Mouse (Mus musculus) forebrain, embryonic 14.5 days (tissue): ENCODE data around the gene Gjc1. TPM values are rescaled to one million over a fixed set of nuclear protein-coding genes. Genes with fewer than 3 reads are reported as not detected.
A peak's percentile ranks its signal among the peaks of the same experiment; 100 is the strongest.

ENCODE experiments used
- ATAC-seq: fragments of 200-750 bp; cut with Nextera tagmentation; 2 replicates; pipeline ENCODE4 v1.8.0; 2017; ENCODE audit warnings: mild to moderate bottlenecking, moderate library complexity
- DNase-seq: peaks from one replicate; pipeline ENCODE4 v3.0.0-alpha.2; 2015; ENCODE audit warnings: low spot score
- H3K27ac ChIP-seq: fragments of 300-500 bp; sonication (generic); 2 replicates; pipeline ENCODE4 v1.5.1; 2014; ENCODE audit warnings: low read depth, mild to moderate bottlenecking, control low read depth, low read length, moderate library complexity
- H3K27me3 ChIP-seq: fragments of 300-500 bp; sonication (generic); replicated peaks from 2 replicates; pipeline ENCODE4 v1.6.1; 2014; ENCODE audit warnings: low read length, control low read depth, mixed read lengths; ENCODE audit not compliant: control insufficient read depth, insufficient read depth
- H3K36me3 ChIP-seq: fragments of 300-500 bp; sonication (generic); 2 replicates; pipeline ENCODE4 v1.6.1; 2014; ENCODE audit warnings: low read length, control low read depth; ENCODE audit not compliant: control insufficient read depth, insufficient read depth
- H3K4me1 ChIP-seq: fragments of 300-500 bp; sonication (generic); 2 replicates; pipeline ENCODE4 v1.6.1; 2014; ENCODE audit warnings: antibody characterized with exemption, low read length, control low read depth; ENCODE audit not compliant: control insufficient read depth, insufficient read depth
- H3K4me2 ChIP-seq: fragments of 300-500 bp; sonication (generic); 2 replicates; pipeline ENCODE4 v1.6.1; 2014; ENCODE audit warnings: mild to moderate bottlenecking, control low read depth, low read length
- H3K4me3 ChIP-seq: fragments of 300-500 bp; sonication (generic); 2 replicates; pipeline ENCODE4 v1.5.1; 2014; ENCODE audit warnings: low read depth, low read length, control low read depth
- H3K9ac ChIP-seq: fragments of 300-500 bp; sonication (generic); 2 replicates; pipeline ENCODE4 v1.6.1; 2014; ENCODE audit warnings: mild to moderate bottlenecking, low read length, control low read depth, moderate library complexity
- H3K9me3 ChIP-seq: fragments of 300-500 bp; sonication (generic); replicated peaks from 2 replicates; pipeline ENCODE4 v1.6.1; 2016; ENCODE audit warnings: low read length, control low read depth, mixed read lengths; ENCODE audit not compliant: control insufficient read depth
- WGBS: fragments of 180-500 bp; shearing (Covaris S2); extraction: QIAGEN DNeasy Blood & Tissue Kit; methylation state at CpG from one replicate; pipeline ENCODE4 v1.1.7; 2014; 5-methylcytosine and 5-hydroxymethylcytosine counted together
- polyA plus RNA-seq: library from polyadenylated mRNA; unstranded; fragments of >200 nt; fragmentation: Nextera tagmentation; extraction: Ambion mirVana; gene quantifications from 2 replicates; pipeline ENCODE4 v1.2.1, GENCODE M21; 2014

Gene Gjc1
- polyA plus RNA-seq, 1 experiment from 2014 or later, result 41.5 TPM

GRCm38 (mm10) chr11:102821231-102821630 is 1.7 kb upstream of the Gjc1 start:
- Histone ChIP-seq H3K4me1 (peaks cover 16% of the 10 kb centered on the region), H3K27ac (no peak overlapping the region), H3K36me3 (no peaks in the 10 kb centered on the region), H3K4me2 (no peak overlapping the region), H3K9ac (no peak overlapping the region), H3K27me3 (no peaks in the 10 kb centered on the region), H3K4me3 (no peak overlapping the region), H3K9me3 (no peaks in the 10 kb centered on the region)
- DNase-seq (no peak), ATAC-seq (no peak)
- WGBS, result 53% methylated on average over 6 of the region's 6 CpGs

- 11% methylated on average over 3 of the region's 3 CpGs for WGBS
- peaks cover 21% of the 10 kb centered on the region for H3K4me1 ChIP-seq
- no peak overlapping the region for H3K4me2 ChIP-seq
- no peak overlapping the region for H3K9ac ChIP-seq
- H3K27ac ChIP-seq, result no peak overlapping the region
- H3K27me3 ChIP-seq, result no peaks in the 10 kb centered on the region
- no peak for DNase-seq
- no peak overlapping the region for H3K4me3 ChIP-seq
- ATAC-seq, result no peak
- H3K36me3 ChIP-seq, result no peaks in the 10 kb centered on the region
- H3K9me3 ChIP-seq, result no peaks in the 10 kb centered on the region
These were observed 932 bp upstream of the Gjc1 start for GRCm38 (mm10) chr11:102820432-102820831.

GRCm38 (mm10) chr11:102819783-102820385 is 384 bp upstream of the Gjc1 start:
- Histone ChIP-seq H3K4me2 (peak overlapping the region; percentile 92), H3K4me1 (peaks cover 21% of the 10 kb centered on the region), H3K9me3 (no peaks in the 10 kb centered on the region), H3K36me3 (no peaks in the 10 kb centered on the region), H3K9ac (peak overlapping the region; percentile 94), H3K4me3 (peak overlapping the region; percentile 87), H3K27ac (peak overlapping the region; percentile 96; the same call in 1 of the 2 replicates), H3K27me3 (no peaks in the 10 kb centered on the region)
- WGBS, result 4% methylated on average over 14 of the region's 14 CpGs
- ATAC-seq (no peak), DNase-seq (no peak)

- DNase-seq, result peak; percentile 47
- no peaks in the 10 kb centered on the region for H3K27me3 ChIP-seq
- H3K4me3 ChIP-seq, result peak overlapping the region; percentile 87
- 0% methylated on average over 61 of the region's 92 CpGs for WGBS
- peak overlapping the region; percentile 96 for H3K27ac ChIP-seq
- peaks cover 21% of the 10 kb centered on the region for H3K4me1 ChIP-seq
- H3K9me3 ChIP-seq, result no peaks in the 10 kb centered on the region
- H3K9ac ChIP-seq, result peak overlapping the region; percentile 94
- H3K4me2 ChIP-seq, result peak overlapping the region; percentile 92
- ATAC-seq, result peak; percentile 68
- H3K36me3 ChIP-seq, result no peaks in the 10 kb centered on the region
These were observed 1.1 kb downstream of the Gjc1 start for GRCm38 (mm10) chr11:102818121-102819020.

- Histone ChIP-seq H3K9me3 (no peaks in the 10 kb centered on the region), H3K4me1 (peaks cover 27% of the 10 kb centered on the region), H3K27me3 (no peaks in the 10 kb centered on the region), H3K9ac (no peak overlapping the region), H3K4me2 (no peak overlapping the region), H3K27ac (no peak overlapping the region), H3K36me3 (0 out of 2 replicates have a peak, but pooled peaks cover 4% of the 10 kb centered on the region), H3K4me3 (no peak overlapping the region)
- ATAC-seq (no peak), DNase-seq (no peak)
These were observed 4.6 kb downstream of the Gjc1 start for GRCm38 (mm10) chr11:102814881-102815280.

GRCm38 (mm10) chr11:102810721-102811485 is 8.6 kb downstream of the Gjc1 start:
- peak; percentile 83 for DNase-seq
- Histone ChIP-seq H3K4me2 (no peak overlapping the region), H3K9ac (no peak overlapping the region), H3K36me3 (peaks cover 4% of the 10 kb centered on the region; the same call in 1 of the 2 replicates), H3K4me1 (peaks cover 7% of the 10 kb centered on the region), H3K27me3 (no peaks in the 10 kb centered on the region), H3K4me3 (no peak overlapping the region), H3K27ac (no peak overlapping the region), H3K9me3 (no peaks in the 10 kb centered on the region)
- 21% methylated on average over 4 of the region's 4 CpGs for WGBS
- peak; percentile 42; the same call in 1 of the 2 replicates for ATAC-seq

GRCm38 (mm10) chr11:102808246-102808645 is 11.3 kb downstream of the Gjc1 start:
- WGBS, result 73% methylated on average over 5 of the region's 5 CpGs
- Histone ChIP-seq H3K9me3 (no peaks in the 10 kb centered on the region), H3K4me1 (peaks cover 6% of the 10 kb centered on the region; the same call in 1 of the 2 replicates), H3K4me3 (no peak overlapping the region), H3K27me3 (no peaks in the 10 kb centered on the region), H3K27ac (no peak overlapping the region), H3K36me3 (peaks cover 18% of the 10 kb centered on the region), H3K4me2 (no peak overlapping the region), H3K9ac (no peak overlapping the region)
- ATAC-seq (no peak), DNase-seq (no peak)

GRCm38 (mm10) chr11:102803453-102803852 is 16.0 kb downstream of the Gjc1 start:
- WGBS, result 90% methylated on average over 5 of the region's 5 CpGs
- no peak overlapping the region for H3K4me3 ChIP-seq

More at GRCm38 (mm10) chr11:102803453-102803852, 16.0 kb downstream of the Gjc1 start:
- Histone ChIP-seq H3K27ac (no peak overlapping the region), H3K4me2 (no peak overlapping the region), H3K9ac (no peak overlapping the region), H3K9me3 (no peaks in the 10 kb centered on the region), H3K36me3 (peaks cover 57% of the 10 kb centered on the region), H3K4me1 (no peaks in the 10 kb centered on the region), H3K27me3 (no peaks in the 10 kb centered on the region)
- no peak for ATAC-seq
- no peak for DNase-seq
